Mouse (Mus musculus) layer of hippocampus, adult 2 months (tissue): ENCODE data around the gene Fxyd4. TPM values are rescaled to one million over a fixed set of nuclear protein-coding genes. Genes with fewer than 3 reads are reported as not detected.

Source experiments
- DNase-seq, 2 experiments: peaks; one replicate each; pipeline ENCODE4 v3.0.0; 2022; ENCODE audit warnings: low spot score in 2 of 2
- H3K27ac ChIP-seq: fragments of 200-600 bp; 2 replicates; pipeline ENCODE4 v1.8.1; 2022
- H3K4me3 ChIP-seq: fragments of 200-600 bp; 2 replicates; pipeline ENCODE4 v1.8.1; 2022; ENCODE audit warnings: mild to moderate bottlenecking
- CTCF ChIP-seq: fragments of 200-600 bp; conservative IDR thresholded peaks from 2 replicates; pipeline ENCODE4 v1.8.1; 2022; ENCODE audit warnings: antibody characterized with exemption, mild to moderate bottlenecking, moderate library complexity
- long read RNA-seq, 2 experiments: library from polyadenylated mRNA; stranded (forward); transcript quantifications; one replicate each; pipeline ENCODE4 v2.0.0; 2021; ENCODE audit warnings: borderline mapping rate in 2 of 2
- total RNA-seq, 2 experiments: library from RNA; stranded (reverse); gene quantifications; 2 replicates each; pipeline ENCODE4 v1.2.3; 2021

The Fxyd4 gene
- total RNA-seq: not detected
- long read RNA-seq, experiment 1: 0 reads
- long read RNA-seq, experiment 2: 0 reads

- TF ChIP-seq CTCF: no peak
- DNase-seq: no peak
- H3K27ac ChIP-seq: peak within 1 kb of the TSS; percentile 12
- H3K4me3 ChIP-seq: no peak within 1 kb of the TSS
Measured at GRCm38 (mm10) chr6:117937222-117937932, at the start of gene Fxyd4. TSS of gene Fxyd4 (minus strand) at chr6:117937692.

GRCm38 (mm10) chr6:117987173-117987572, 49.7 kb upstream of the Fxyd4 start:
- H3K27ac ChIP-seq: no peak overlapping the region
- DNase-seq: no peak
- H3K4me3 ChIP-seq: no peak overlapping the region
- peak; percentile 58 for TF ChIP-seq CTCF

DNA sequence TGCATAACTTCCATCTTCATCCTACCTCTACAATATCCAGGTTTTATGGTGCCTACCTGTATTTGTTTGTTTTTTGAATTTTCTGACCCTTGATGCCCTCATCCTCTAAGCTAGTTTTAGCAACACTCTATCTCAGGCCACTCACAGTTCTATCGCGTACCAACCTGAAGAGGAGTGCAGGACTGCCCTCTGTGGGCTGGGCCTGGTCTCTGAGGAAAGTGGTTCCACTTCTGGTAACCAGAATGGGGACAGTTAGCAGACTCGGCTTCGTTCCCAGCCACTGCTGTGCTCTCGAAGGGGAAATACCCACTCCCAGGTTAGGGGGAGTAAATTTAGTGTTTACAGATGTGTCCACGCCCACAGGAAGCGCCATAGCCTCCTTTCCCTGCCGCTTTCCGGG, 29.2 kb upstream of the Fxyd4 start:
- no peak overlapping the region for H3K4me3 ChIP-seq
- no peak for DNase-seq
- no peak; the same call in 1 of the 2 replicates for TF ChIP-seq CTCF
- no peak overlapping the region for H3K27ac ChIP-seq

- Histone ChIP-seq H3K4me3 (no peak overlapping the region), H3K27ac (no peak overlapping the region)
- no peak for DNase-seq
- TF ChIP-seq CTCF: peak; percentile 41
Measured at GRCm38 (mm10) chr6:117963201-117963600, 25.7 kb upstream of the Fxyd4 start.

DNA sequence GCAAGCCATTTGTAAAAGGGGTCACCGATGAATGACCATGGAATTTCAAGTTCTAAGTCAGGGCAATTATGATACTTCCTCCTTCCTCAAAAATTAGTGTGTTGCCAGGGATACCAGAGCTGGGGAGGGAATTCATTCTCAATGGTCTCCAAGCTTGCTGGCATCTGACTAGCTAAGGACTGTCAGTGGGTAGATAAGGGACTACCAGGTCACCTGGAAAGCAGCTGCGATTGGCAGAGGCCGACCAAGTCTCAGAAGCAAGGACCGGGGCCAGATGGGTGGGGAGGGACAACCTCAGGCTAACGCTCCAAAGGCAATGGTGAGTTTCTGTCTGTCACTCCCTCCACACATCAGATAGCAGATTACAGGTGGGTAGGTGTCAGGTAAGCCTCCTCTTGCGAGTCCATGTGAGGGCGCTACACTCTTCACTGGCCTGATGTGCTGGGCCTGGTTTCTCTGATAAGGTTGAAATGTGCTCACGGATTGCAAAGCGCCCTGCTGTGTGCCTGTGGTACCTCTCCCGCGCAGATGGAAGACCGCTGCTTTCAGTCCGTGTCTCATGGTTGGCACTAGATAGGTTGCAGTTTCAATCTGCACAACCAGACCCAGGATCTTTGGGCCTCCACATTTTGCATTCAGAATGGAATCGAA, 19.5 kb upstream of the Fxyd4 start:
- TF ChIP-seq CTCF: peak; percentile 30
- no peak overlapping the region for H3K4me3 ChIP-seq
- 0 out of 2 replicates have a peak overlapping the region, but pooled peaks have one; percentile 14 for H3K27ac ChIP-seq
- DNase-seq: no peak

- no peak for DNase-seq
- Histone ChIP-seq H3K27ac (no peak overlapping the region), H3K4me3 (no peak overlapping the region)
- no peak for TF ChIP-seq CTCF
Measured at GRCm38 (mm10) chr6:117956161-117956560, 18.7 kb upstream of the Fxyd4 start.

DNA sequence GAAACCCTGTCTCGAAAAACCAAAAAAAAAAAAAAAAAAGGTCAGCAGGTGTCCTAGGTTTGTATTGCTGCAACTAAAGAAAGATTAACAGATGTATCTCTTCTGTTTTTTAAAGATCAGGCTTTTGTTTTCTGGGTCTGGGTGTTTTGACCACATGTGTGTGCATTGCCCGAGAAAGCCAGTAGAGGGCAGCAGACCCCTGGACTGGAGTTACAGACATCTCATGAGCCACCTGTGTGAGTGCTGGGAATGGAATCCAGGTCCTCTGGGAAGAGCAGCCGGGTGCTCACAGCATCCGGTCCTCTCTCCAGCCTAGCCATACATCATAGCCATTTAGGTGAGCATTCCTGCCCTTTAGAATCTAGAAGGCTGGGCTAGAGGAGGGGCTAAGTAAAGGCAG, 14.8 kb upstream of the Fxyd4 start:
- DNase-seq: no peak
- no peak overlapping the region for H3K27ac ChIP-seq
- TF ChIP-seq CTCF: peak; percentile 54
- H3K4me3 ChIP-seq: no peak overlapping the region

- no peak for TF ChIP-seq CTCF
- H3K4me3 ChIP-seq: no peak overlapping the region
- DNase-seq: no peak
- no peak overlapping the region for H3K27ac ChIP-seq
Measured at GRCm38 (mm10) chr6:117943899-117944298, 6.4 kb upstream of the Fxyd4 start.

DNA sequence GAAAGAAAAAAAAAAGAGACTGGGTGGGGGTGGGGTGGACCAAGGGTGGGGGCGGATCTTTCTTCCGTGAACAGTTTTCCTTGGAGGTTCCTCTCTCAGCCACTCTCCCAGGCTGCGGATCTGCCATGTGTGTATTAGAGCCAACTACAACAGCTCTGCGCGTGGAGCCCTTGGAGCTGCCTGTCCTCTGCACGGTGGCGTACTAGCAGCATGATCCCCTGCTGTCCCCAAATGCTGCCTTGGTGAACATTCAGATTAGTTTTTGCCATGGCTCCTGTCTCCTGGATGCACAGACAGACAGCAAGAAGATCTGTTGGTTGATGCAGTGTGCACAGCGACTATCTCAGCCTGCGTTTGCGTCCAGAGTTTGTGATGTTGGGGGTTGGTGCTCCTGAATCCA, 5.3 kb upstream of the Fxyd4 start:
- peak; percentile 60 to 62 for DNase-seq
- TF ChIP-seq CTCF: no peak
- Histone ChIP-seq H3K27ac (peak overlapping the region; percentile 61; the same call in 1 of the 2 replicates), H3K4me3 (no peak overlapping the region; the same call in 1 of the 2 replicates)

GRCm38 (mm10) chr6:117938951-117939350, 1.5 kb upstream of the Fxyd4 start:
- peak; percentile 35 to 63 for DNase-seq
- TF ChIP-seq CTCF: no peak
- peak overlapping the region; percentile 12 for H3K27ac ChIP-seq
- H3K4me3 ChIP-seq: no peak overlapping the region

DNA sequence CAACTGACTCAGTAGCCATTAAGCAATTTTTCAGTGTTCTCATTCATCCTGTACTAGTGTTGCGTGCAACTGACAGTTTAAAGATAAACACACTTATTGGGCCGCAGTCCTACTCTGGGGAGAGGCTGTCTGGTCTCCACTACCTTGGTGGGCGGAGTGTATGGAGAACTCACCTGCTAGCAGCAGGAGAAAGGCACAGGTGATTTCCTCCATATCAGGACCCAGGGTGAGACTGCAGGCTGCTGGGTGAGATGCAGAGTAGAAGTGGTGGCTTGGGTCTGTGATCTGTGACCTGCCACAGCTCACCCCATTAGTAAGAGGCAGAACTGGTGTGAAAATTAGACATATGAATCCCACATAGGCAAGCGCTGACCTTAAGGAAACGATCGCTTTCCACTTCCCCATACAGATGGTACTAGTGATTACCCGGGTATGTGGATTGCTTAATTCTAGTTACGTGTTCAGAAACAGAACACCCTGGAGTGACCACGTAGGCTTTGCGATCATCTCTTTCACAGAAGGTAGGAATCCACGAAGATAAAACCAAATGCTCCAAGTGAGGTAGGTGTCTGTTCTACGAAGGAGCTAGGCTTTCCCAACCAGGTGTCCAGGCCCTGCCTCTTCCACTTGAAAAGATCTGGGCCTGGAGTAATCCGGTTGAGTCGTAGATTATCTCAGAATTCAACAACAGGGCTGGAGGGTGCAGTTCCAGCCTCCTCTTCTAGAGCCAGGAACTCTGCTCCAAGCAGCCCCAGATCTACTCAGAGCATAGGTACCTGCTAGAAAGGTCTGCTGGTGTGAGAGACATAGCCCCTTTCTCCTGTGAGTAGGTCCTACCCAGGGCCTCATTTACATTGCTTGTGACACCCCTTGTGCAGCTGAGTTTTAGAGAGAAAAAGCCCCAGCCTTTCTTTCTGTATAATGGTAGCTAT, 1.5 kb downstream of the Fxyd4 start:
- TF ChIP-seq CTCF: no peak
- Histone ChIP-seq H3K27ac (no peak overlapping the region), H3K4me3 (no peak overlapping the region)
- no peak for DNase-seq

- Histone ChIP-seq H3K4me3 (no peak overlapping the region), H3K27ac (no peak overlapping the region)
- no peak for DNase-seq
- TF ChIP-seq CTCF: no peak
Measured at GRCm38 (mm10) chr6:117934301-117934700, 3.2 kb downstream of the Fxyd4 start.
